Mouse (Mus musculus): ENCODE data around the gene Zfp777.

Gene Zfp777

DNA sequence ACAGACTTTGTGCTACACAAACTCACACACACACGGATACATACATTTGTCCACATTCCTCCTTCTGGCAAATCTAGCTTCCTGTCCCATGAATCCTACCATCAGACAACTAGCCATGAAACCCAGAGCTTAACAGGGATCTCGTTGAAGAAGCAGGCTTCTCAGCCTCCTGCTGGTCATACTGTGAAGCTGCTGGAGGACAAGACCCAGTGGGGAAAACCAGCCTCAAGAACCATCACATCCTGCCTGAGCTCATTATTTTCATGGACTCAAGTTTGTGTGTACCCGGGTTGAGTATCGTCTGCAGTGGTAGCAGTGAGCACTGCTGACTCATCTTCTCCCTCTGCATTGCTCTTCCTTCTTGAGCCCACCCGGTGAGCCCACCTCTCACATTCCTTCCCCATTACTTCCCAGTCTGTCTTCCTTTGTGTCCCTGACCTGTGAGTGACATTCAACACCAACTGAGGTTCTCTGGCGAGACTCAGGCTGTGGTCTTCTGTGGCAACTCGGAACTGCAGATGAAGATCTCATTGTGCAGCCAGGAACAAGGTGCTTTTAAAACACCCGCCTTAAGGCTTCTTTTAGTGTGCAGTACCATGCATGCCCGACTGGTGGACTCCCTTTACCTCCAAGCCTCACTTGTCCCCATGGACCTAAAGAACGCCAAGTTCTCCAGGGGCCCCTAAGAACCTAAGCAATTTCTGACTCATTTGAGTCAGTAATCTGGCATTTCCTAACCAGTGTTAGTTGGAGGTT lies 22.6 kb downstream of the Zfp777 start:
- no peak for DNase-seq (ENCODE audit: low read depth, low spot score)

DNA sequence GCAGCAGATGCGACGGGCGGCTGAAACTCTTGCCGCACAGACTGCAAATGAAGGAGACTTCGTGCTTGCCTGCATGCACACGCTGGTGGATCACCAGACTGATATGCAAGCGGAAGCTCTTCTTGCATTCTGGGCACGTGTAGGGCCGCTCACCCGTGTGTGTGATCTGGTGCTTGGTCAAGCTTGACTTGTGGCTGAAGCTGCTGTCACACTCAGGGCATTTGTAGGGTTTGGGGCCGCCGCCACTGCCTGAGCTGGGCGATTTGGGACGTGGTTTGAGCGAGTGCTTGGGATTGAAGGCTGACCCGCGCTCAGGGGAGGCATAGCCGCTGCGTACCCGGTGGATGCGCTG lies 23.7 kb downstream of the Zfp777 start:
- no peak for DNase-seq (ENCODE audit: low read depth, low spot score)

- DNase-seq (ENCODE audit: low read depth, low spot score) = no peak
Observed at GRCm38 (mm10) chr6:48024330-48024993, 24.2 kb downstream of the Zfp777 start.

DNA sequence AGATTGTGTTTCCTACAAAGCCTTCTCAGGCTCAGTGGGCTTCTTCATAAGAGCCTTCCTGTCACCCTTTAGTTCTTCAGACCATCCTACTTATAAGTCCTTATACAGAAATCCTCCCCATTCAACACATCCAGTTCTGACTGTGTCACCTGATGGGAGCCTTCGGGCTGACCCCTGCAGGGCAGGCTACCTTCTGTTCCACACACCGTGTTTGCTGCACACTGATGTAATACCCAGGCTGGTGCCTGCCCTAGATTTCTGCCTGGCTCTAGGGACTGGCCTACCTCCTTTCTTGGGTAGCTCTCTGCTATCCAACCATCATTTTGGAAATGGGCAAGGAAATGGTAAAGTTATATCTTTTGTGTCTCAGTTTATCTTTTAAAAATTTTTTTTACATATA lies 26.0 kb downstream of the Zfp777 start:
- DNase-seq (ENCODE audit: low read depth, low spot score) = no peak

DNA sequence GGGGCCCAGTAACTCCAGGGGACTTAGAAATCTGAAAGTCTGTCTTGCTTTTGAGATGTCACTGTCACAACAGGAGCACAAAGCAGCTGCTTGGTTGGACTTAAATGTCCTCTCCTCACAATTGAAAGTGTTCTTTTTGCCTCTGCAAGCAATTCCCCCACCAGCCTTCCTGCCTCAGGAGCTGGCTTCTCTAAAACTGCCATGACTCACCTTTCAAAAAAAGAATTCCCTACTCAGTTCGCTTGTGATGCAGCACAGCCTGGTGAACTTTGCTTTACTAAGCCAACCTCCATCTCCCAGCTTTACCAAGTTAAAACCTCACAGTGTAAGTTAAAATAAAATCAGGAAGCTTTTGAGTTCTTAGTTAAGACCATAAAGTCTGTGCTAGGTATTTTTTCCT lies 27.0 kb downstream of the Zfp777 start:
- DNase-seq (ENCODE audit: low read depth, low spot score) = no peak

DNA sequence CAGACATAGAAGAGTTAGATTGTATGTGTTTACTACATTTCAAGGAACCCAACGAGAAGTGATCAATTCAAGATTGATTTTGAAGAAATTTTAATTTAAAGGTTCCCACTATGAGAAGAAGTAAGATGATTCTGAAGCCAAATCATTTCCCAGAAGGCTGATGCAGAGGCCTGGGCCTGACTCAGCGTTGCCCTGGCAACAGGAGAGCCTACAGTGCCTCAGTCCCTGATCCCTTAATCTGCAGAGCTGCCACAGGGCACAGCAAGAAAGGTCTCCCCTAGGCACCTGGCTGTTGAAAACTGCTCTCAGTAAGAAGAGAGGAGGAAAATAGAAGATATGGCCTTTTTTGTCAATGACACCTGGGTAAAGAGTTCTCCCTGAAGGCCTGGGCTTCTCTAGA lies 28.7 kb downstream of the Zfp777 start:
- DNase-seq (ENCODE audit: low read depth, low spot score) = no peak

DNA sequence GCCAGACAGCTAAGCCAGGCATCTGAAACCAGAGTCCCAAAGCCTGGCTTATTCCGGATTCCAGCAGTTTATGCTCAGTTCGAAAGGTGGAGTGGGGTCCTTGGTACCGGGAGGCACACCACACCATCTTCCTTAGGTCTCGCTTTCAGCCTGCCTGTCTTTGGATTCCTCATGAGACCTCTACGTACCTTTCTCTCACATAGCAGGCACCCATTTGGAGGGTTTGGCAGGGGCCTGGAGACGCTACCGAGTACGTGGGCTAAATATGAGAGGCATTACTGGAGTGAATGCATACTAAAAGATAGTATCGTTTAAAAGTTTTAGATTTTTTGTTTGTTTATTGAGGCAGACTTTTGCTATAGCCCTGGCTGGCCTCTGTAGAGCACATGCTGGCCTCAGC lies 31.9 kb downstream of the Zfp777 start:
- no peak for DNase-seq (ENCODE audit: low read depth, low spot score)

DNA sequence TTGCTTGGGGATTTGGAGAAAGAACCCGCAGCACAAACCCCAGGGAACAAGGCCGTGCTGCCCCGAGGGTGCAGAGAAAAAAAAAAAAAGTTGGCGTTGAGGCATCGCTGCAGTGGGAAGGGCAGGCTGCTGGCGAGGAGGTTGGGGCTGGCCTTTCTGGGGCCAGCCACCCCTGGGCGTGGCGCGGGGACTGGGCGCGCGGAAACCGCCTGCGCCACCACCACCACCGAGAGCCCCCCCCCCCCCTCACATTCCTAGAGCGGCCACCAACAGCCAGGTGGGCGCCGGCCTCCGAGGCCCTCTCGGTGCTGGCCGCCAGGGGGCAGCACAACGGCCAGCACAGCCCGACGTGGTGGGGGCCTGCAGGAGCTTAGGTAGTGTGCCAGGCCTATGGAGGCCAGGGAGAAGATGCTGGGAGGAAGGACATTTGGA lies 32.6 kb downstream of the Zfp777 start:
- peak; percentile 19 for DNase-seq (ENCODE audit: low read depth, low spot score)

DNA sequence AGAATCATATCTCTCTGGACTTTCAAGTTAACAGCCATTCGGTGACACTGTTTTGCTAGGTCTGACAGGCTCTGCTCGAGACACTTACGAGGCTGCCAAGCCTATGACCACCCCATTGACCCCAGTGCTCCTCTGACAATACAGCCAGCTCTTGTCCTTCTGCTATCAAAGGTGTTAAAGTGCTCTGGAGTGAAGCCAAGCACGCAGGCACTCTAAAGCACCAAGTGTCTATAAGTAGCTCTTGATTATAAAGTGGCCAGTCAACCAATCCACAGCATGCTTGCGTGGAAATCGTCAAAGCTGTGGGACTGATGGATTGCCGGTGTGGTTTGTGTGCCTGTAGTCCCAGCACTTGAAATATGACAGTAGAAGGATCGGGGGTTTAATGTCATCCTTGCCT lies 38.0 kb downstream of the Zfp777 start:
- DNase-seq (ENCODE audit: low read depth, low spot score) = no peak

- DNase-seq (ENCODE audit: low read depth, low spot score) = no peak
Observed at GRCm38 (mm10) chr6:47995661-47996060, 53.0 kb downstream of the Zfp777 start.

DNA sequence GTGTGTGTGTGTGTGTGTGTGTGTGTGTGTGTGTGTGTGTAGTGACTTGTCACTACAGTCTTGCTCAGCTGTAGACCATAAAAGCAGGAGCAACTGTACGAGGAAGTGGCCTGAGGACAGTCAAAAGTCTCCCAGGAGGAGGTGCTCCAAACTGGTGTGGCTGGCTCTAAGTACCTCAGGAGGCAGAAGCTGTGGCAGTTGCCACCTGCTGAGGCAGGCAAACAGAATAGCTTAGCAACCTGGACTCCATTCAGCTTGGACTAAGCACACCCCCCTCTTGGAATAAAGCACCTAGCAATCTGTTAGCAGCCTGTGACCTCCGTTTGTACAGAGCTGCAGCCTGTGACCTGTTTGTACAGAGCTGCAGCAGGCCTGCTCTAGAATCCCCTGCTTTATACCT lies 64.8 kb downstream of the Zfp777 start:
- no peak for DNase-seq (ENCODE audit: low read depth, low spot score)

- DNase-seq (ENCODE audit: low read depth, low spot score) = peak; percentile 17
Observed at GRCm38 (mm10) chr6:47978897-47979368, 69.8 kb downstream of the Zfp777 start.

DNA sequence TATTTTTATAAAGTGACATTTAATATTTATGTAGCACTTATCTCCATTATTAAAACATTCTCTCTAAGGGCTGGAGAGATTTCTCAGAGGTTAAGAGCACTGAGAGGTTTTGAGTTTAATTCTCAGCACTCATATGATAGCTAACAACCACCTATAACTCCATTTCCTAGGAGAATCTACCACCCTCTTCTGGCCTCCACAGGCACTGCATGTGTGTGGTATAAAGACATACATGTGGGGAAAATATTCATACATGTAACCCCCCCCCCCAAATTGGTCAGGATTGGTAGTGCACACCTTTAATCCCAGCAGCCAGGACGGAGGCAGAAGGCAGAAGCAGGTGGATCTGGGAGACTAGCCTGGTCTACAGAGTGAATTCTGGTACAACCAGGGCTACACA lies 74.1 kb downstream of the Zfp777 start:
- no peak for DNase-seq (ENCODE audit: low read depth, low spot score)

All from c-Kit-negative CD71-positive TER-119-positive erythroid progenitor cells, embryonic 14.5 days (primary cell).